Mouse (Mus musculus) bone marrow macrophage, adult 2 months (primary cell): ENCODE measurements around the gene Ecsit.

ENCODE experiments used
- CTCF ChIP-seq: IDR thresholded peaks from 2 replicates; pipeline ENCODE4 v1.5.1; 2012; ENCODE audit warnings: low read depth, mild to moderate bottlenecking, low read length, moderate library complexity
- POLR2A ChIP-seq: IDR thresholded peaks from 2 replicates; pipeline ENCODE4 v1.6.1; 2012; ENCODE audit warnings: mild to moderate bottlenecking, low read depth, low read length, borderline replicate concordance

DNA sequence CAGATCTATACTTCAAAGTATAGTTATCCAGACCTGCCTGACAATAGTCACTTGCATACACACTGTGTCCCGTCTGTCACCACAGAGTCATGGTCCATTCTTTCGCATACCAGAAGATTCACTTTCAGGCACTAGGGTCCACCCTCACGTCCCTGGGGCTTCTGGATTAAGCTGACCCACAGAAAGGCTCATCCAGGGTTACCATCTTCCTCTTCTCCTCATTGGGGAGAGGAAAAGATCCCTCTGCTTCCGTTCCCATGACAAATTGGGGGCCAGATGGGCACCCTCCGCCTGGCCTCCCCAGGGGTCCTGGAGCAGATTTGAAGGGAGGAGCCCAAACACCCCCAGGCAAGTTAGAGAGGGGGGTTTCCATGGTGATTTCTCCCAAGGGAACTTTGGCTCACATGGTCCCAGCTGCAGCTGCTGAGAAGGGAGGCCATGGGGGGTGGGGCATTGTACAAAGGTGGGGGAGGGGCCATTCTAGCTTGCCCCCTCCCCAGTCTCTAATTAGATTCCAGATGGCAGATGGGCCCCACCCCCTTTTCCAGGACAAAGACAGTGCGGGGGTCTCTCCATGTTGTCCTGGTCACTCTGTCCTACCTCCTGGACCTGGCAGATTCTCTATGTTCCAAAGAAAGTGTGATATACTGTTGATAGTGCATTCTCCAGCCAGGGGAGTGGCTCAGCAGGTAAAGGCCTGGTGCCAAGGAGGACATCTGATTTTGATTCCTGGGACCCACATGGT, 49.8 kb downstream of the Ecsit start:
- TF ChIP-seq POLR2A (no peak), CTCF (no peak)
